Mouse (Mus musculus): Measurements from ENCODE around the gene Samd9l. TPM values are rescaled to one million over a fixed set of nuclear protein-coding genes. Genes with fewer than 3 reads are reported as not detected.
"Not testable (repeated sequence)": the region's sequence is repeated elsewhere in the genome, so short reads cannot be mapped to it uniquely, and the experiment has no call there.

Gene Samd9l
- polyA plus RNA-seq, 1 experiment from 2014 or later, result 3.5 TPM

DNA sequence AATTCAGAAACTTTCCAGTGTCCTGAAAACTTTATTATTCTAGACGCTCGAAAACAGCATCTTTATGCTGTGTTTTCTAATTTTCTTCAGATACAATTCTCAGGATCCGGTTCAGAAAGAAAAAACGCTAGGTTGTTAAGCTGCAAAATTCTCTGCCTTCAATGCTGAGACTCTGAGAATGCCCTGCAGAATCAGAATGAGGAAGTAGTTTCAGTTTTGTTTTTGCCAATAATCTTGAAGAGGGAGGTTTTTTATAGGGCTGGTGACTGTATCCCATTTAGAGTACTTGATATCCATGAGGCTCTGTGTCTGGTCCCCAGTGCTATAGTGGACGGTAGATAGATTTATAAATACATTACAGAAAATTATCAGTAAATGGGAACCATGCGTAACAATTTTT, 12.8 kb downstream of the Samd9l start:
- WGBS (ENCODE audit: insufficient replicate concordance), result 62% methylated on average over 6 of the region's 6 CpGs
- H3K36me3 ChIP-seq (replicated peaks), result no peaks in the 10 kb centered on the region
- no peaks in the 10 kb centered on the region for H3K9me3 ChIP-seq (replicated peaks)
- no peak overlapping the region for H3K4me3 ChIP-seq (replicated peaks)
- no peak overlapping the region for H3K9ac ChIP-seq
- ATAC-seq (ENCODE audit: insufficient read depth), result no peak
- H3K4me1 ChIP-seq (replicated peaks), result no peaks in the 10 kb centered on the region
- H3K4me2 ChIP-seq, result no peak overlapping the region
- H3K27ac ChIP-seq (replicated peaks), result no peak overlapping the region
- H3K27me3 ChIP-seq, result no peaks in the 10 kb centered on the region

DNA sequence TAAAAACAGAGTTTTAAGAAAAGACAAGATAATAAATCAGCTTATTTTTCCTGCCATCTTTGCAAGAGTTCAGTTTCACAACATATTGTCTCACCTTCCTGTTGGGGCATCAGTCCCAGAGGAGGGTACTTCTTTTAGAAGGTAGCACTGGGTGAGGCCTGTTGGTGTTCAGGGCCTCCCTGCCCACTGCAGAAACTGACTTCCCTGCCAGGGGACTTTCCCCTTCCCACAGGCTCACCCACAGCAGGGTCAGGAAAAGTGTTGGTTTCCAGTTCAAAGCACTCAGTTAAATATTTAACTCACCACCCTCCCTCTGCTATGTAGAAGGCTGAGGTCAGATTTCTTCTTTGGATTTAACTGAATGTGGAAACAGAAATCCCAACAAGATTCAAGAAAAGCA, 14.6 kb downstream of the Samd9l start:
- not testable (repeated sequence) for H3K27me3 ChIP-seq; H3K4me3 ChIP-seq (replicated peaks); H3K27ac ChIP-seq (replicated peaks); H3K4me2 ChIP-seq; H3K9ac ChIP-seq; H3K36me3 ChIP-seq (replicated peaks); H3K4me1 ChIP-seq (replicated peaks); H3K9me3 ChIP-seq (replicated peaks)
- peak; percentile 56 for ATAC-seq (ENCODE audit: insufficient read depth)

DNA sequence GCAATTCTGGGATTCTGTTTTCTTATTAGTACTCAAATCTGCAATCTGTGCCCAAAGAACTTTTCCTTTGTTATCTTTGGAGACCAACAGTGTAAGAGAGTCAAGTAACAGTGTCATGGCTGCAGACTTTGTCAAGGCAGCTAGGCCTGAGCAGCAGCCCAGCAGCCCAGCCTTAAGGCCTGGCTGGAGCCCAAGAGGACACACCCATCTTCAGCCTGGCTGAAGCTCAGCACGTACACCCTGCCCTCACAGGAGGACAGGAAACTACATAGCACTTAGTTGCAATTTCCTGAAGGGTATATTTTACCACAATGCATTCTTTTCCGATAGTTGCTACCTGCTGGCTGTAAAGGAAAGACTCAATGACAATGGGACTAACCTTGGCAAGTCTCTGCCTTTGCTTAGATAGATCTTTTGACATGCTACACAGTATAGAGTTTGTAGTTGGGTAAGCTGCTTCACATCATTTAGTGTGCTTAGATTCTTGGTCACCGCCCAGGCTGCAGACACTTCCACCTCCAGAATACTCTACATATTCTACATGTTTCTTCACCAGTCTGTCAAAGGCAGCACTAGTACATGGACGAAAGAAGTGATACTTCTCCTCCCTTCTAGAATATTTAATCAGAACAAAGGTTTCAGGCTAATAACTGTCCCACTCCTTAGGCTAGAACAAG, 15.1 kb downstream of the Samd9l start:
- H3K27me3 ChIP-seq; H3K4me3 ChIP-seq (replicated peaks); H3K9me3 ChIP-seq (replicated peaks); H3K4me1 ChIP-seq (replicated peaks); H3K4me2 ChIP-seq; H3K9ac ChIP-seq; H3K36me3 ChIP-seq (replicated peaks); H3K27ac ChIP-seq (replicated peaks): not testable (repeated sequence)
- 0% methylated on average over 1 of the region's 4 CpGs for WGBS (ENCODE audit: insufficient replicate concordance)
- ATAC-seq (ENCODE audit: insufficient read depth), result peak; percentile 42; the same call in 1 of the 2 replicates

DNA sequence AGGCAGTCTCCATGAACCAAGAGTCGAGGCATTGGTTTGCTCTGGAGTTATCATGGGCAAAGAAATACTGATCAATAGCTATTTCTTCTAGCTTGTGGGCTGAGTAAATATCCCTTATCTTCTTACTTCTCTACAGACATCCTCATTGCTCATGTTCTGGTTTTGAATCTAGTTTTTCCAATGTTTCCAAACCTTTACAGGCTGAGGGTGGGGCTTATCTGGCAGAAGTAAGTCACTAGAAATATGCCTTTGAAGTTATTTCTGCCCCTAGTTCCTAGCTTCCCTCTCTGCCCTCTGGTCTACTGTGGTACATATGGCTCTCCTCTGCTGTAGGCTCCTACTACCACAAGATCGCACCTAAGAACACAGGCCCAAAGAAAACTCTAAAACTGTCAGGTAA, 20.2 kb downstream of the Samd9l start:
- H3K9me3 ChIP-seq (replicated peaks), result 0 out of 2 replicates have a peak, but pooled peaks cover 3% of the 10 kb centered on the region
- peaks cover 26% of the 10 kb centered on the region for H3K36me3 ChIP-seq (replicated peaks)
- H3K4me3 ChIP-seq (replicated peaks), result no peak overlapping the region
- WGBS (ENCODE audit: insufficient replicate concordance), result 54% methylated on average over 2 of the region's 2 CpGs
- ATAC-seq (ENCODE audit: insufficient read depth), result no peak
- no peak overlapping the region for H3K27ac ChIP-seq (replicated peaks)
- H3K9ac ChIP-seq, result no peak overlapping the region
- no peaks in the 10 kb centered on the region for H3K27me3 ChIP-seq
- H3K4me1 ChIP-seq (replicated peaks), result no peaks in the 10 kb centered on the region
- no peak overlapping the region for H3K4me2 ChIP-seq

DNA sequence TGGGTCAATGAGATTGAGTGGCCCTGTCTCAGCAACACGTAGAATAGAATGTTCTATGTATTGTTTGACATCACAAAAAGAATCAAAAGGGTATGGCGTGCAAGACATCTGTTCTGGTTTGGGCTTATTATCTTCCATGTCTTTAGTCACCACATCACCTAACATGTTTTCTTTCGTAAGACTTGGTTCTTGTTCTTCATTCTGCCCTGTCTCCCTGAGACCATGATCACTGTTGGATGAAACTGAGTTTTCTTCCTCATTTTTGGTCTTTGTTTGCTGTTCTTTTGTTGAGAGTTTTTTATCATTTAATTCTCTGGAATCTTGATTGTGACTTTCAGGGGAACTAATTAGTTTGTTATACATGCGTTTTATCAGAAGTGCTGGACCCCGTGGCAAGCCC, 22.7 kb downstream of the Samd9l start:
- Histone ChIP-seq H3K36me3 (replicated peaks) (peaks cover 32% of the 10 kb centered on the region), H3K27ac (replicated peaks) (no peak overlapping the region), H3K4me2 (no peak overlapping the region), H3K9me3 (replicated peaks) (0 out of 2 replicates have a peak, but pooled peaks cover 3% of the 10 kb centered on the region), H3K4me1 (replicated peaks) (no peaks in the 10 kb centered on the region), H3K9ac (no peak overlapping the region), H3K4me3 (replicated peaks) (no peak overlapping the region), H3K27me3 (no peaks in the 10 kb centered on the region)
- no peak for ATAC-seq (ENCODE audit: insufficient read depth)
- WGBS (ENCODE audit: insufficient replicate concordance), result 64% methylated on average over 5 of the region's 5 CpGs

DNA sequence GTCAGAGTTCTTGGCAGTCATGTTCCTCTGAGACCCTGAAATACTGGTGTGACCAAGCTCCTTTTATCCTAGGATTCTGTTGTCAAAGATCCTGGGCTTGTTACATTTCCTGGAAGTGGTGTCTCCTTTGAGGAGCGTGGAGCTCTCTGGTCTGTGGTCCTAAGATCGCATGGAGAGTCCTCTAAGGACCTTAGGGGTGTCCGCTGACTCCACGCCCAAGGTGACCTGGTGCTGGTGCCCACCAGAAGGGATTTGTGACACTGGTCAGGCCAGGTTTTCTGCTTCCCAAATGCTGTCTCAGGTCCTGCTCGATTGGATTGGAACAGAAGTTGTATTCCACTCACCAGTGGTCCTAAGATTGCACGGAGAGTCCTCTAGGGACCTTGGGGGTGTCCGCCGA, 29.8 kb downstream of the Samd9l start:
- H3K27ac ChIP-seq (replicated peaks), result no peak overlapping the region
- no peak for ATAC-seq (ENCODE audit: insufficient read depth)
- H3K4me3 ChIP-seq (replicated peaks), result no peak overlapping the region
- WGBS (ENCODE audit: insufficient replicate concordance), result 65% methylated on average over 8 of the region's 8 CpGs
- no peak overlapping the region for H3K4me2 ChIP-seq
- H3K4me1 ChIP-seq (replicated peaks), result no peaks in the 10 kb centered on the region
- no peaks in the 10 kb centered on the region for H3K27me3 ChIP-seq
- peaks cover 6% of the 10 kb centered on the region; the same call in 1 of the 2 replicates for H3K36me3 ChIP-seq (replicated peaks)
- no peaks in the 10 kb centered on the region for H3K9me3 ChIP-seq (replicated peaks)
- H3K9ac ChIP-seq, result no peak overlapping the region

DNA sequence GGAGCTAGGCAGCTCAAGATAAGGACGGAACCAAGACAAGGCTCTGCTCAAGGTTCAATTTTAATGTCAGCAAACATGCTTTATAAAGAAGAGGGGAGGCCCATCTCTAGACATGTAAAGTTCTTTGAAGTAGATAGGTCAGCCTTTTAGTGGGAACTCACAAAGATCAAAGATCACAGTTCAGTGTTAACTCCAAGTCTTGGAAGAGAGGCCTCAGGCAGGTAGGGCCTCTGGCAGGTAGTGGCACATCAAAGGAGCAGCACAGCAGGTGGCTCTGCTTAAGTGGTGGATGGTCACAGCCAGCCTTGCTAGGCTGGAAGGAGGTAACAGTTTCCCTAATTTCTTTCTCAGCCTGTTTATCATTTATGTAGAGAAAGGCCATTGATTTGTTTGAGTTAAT, 33.8 kb downstream of the Samd9l start:
- H3K4me1 ChIP-seq (replicated peaks); ATAC-seq (ENCODE audit: insufficient read depth); H3K36me3 ChIP-seq (replicated peaks); H3K27me3 ChIP-seq; H3K4me2 ChIP-seq; H3K4me3 ChIP-seq (replicated peaks); H3K9me3 ChIP-seq (replicated peaks); H3K27ac ChIP-seq (replicated peaks); H3K9ac ChIP-seq: not testable (repeated sequence)
- WGBS (ENCODE audit: insufficient replicate concordance), result 36% methylated on average over 1 of the region's 1 CpGs

DNA sequence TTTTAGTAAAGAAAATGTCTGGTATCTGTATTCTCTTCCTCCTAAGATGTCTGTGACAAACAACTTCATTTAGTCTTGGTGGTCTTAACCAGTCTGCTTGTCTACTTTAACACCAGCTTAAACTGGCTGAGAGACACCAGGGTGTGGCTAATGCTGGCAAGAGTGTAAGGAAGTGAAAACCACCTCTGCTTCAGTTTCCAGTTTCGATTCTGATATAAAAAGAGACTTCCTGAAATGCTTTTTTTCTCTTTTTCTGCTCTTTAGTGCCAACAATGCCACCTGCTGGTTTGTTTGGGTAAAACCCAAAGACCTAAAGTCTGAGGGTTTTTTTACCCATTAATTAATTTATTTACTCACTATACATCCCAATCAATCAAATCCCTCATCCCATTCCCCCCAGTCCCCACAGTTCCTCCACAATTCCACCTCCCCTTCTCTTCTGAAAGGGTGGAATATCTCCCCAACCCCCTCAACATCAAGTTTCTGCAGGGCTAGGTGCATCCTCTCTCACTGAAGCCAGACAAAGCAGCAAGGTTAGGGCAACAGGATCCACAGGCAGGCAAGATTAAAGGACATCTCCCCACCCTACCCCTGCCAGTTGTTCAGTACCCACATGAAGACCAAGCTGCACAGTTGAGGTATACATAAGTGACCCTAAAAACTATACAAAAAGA, 53.3 kb downstream of the Samd9l start:
- not testable (repeated sequence) for H3K4me2 ChIP-seq; H3K36me3 ChIP-seq (replicated peaks); H3K9ac ChIP-seq; H3K4me1 ChIP-seq (replicated peaks); ATAC-seq (ENCODE audit: insufficient read depth); H3K27me3 ChIP-seq; H3K27ac ChIP-seq (replicated peaks); H3K4me3 ChIP-seq (replicated peaks); H3K9me3 ChIP-seq (replicated peaks)
- WGBS (ENCODE audit: insufficient replicate concordance), result 0% methylated on average over 1 of the region's 1 CpGs

DNA sequence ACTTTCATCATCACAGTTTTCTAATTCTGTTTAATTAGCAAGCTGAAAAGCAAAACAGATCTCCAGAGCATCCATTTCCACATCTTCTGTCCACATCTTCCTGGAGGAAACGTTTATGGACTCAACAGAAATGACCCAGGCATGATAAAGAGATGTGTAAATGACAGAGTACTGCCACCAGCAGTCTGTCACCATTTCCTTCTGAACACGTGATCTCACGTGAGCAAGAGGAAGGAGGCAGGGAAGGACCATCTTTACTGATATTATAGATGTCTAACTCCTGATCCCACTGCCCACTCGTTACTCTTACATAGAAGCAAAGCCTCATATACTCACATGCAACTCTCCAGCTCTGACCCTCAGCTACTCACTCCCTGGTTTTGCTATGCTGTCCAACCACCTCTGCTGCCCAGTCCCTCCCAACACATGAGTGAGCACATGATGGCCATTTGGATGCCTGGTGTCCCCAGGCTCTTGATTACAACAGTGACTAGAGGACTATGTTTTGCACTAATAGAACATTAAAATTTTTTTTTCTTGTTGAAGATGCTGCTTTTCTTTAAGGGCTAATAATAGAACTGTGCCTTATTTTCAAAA, 54.2 kb downstream of the Samd9l start:
- not testable (repeated sequence) for ATAC-seq (ENCODE audit: insufficient read depth); H3K9ac ChIP-seq; H3K4me3 ChIP-seq (replicated peaks); H3K27ac ChIP-seq (replicated peaks); H3K36me3 ChIP-seq (replicated peaks); H3K27me3 ChIP-seq; H3K9me3 ChIP-seq (replicated peaks); H3K4me2 ChIP-seq; H3K4me1 ChIP-seq (replicated peaks)
- 17% methylated on average over 2 of the region's 4 CpGs for WGBS (ENCODE audit: insufficient replicate concordance)

DNA sequence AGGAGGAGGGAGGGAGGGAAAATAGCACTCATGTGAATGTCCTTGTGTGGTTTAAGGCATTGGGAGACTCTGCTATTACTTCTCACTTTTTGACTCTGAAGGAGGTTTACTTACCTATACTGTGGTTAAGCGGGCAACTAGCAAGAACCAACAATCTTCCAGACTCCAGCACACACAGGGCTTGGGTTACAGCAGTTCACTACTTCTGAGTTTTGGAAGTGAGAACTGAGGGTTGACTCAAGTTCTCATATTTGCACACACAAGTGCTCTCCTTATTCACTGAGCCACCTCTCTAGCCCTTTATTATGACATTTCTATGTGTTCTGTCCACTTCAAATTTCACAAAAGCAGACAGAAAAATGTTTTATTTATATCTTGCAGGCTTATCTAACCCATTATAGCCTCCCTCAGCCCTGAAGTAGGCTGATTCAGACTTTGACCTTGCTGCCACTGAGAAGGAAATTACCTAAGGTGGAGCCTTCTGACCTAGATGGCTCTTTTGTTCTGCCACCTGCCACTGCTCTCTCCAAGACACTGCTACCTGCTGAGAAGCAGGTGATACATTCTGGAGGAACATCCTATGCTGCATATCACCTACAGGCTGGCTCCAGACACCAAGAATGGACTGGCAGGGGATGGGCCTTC, 55.6 kb downstream of the Samd9l start:
- H3K4me3 ChIP-seq (replicated peaks); H3K27me3 ChIP-seq; H3K9ac ChIP-seq; H3K4me2 ChIP-seq; H3K9me3 ChIP-seq (replicated peaks); H3K4me1 ChIP-seq (replicated peaks); H3K36me3 ChIP-seq (replicated peaks); ATAC-seq (ENCODE audit: insufficient read depth); H3K27ac ChIP-seq (replicated peaks): not testable (repeated sequence)
- 36% methylated on average over 1 of the region's 1 CpGs for WGBS (ENCODE audit: insufficient replicate concordance)

DNA sequence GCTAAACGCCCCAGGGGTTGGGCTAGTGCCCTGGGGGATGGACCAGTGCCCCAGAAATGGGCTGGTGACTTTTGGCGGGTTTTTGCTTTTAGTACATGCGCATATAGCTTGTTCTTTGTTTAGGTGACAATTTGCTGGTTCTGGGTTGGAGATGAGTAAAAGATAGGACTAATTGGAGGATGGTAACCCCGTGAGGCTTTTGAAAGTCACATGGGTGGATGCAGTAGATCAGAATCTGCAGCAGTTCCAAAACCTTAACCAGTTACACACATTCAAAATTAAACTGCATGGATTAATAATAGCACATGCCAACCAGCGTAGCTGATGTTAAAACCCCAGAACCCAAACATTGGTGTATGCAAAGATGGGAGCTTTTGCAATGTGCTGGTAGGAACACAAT, 57.9 kb downstream of the Samd9l start:
- Histone ChIP-seq H3K9me3 (replicated peaks) (no peaks in the 10 kb centered on the region), H3K9ac (no peak overlapping the region), H3K27me3 (no peaks in the 10 kb centered on the region), H3K27ac (replicated peaks) (no peak overlapping the region), H3K36me3 (replicated peaks) (no peaks in the 10 kb centered on the region), H3K4me3 (replicated peaks) (no peak overlapping the region), H3K4me1 (replicated peaks) (no peaks in the 10 kb centered on the region), H3K4me2 (no peak overlapping the region)
- no peak for ATAC-seq (ENCODE audit: insufficient read depth)
- 35% methylated on average over 5 of the region's 5 CpGs for WGBS (ENCODE audit: insufficient replicate concordance)
